Mouse (Mus musculus) erythroblast, embryonic 14.5 days (primary cell): ENCODE data around the gene Klhl40. TPM values are rescaled to one million over a fixed set of nuclear protein-coding genes. Genes with fewer than 3 reads are reported as not detected.

Experiments used
- H3K27me3 ChIP-seq: 2 replicates; pipeline ENCODE4 v1.6.1; 2012; ENCODE audit warnings: inconsistent platforms; ENCODE audit not compliant: control insufficient read depth
- H3K36me3 ChIP-seq: 2 replicates; pipeline ENCODE4 v1.6.1; 2012; ENCODE audit warnings: mild to moderate bottlenecking, inconsistent platforms; ENCODE audit not compliant: control insufficient read depth
- H3K4me1 ChIP-seq: 2 replicates; pipeline ENCODE4 v1.6.1; 2012; ENCODE audit warnings: inconsistent platforms; ENCODE audit not compliant: control insufficient read depth
- H3K4me3 ChIP-seq: replicated peaks from 2 replicates; pipeline ENCODE3; 2012; ENCODE audit warnings: moderate library complexity, mild to moderate bottlenecking, inconsistent platforms
- H3K9me3 ChIP-seq: 2 replicates; pipeline ENCODE4 v1.6.1; 2012; ENCODE audit warnings: low read length, inconsistent platforms, mixed read lengths; ENCODE audit not compliant: control insufficient read depth
- GATA1 ChIP-seq: IDR thresholded peaks from 2 replicates; pipeline ENCODE4 v1.6.1; 2012; ENCODE audit warnings: low read length, inconsistent platforms, mixed read lengths
- TAL1 ChIP-seq: IDR thresholded peaks from 3 replicates; pipeline ENCODE4 v1.6.1; 2012; ENCODE audit warnings: low read length, inconsistent platforms, mixed read lengths
- polyA plus RNA-seq: library from polyadenylated mRNA; stranded (reverse); fragments of >175 nt; gene quantifications from 2 replicates; pipeline ENCODE4 v1.2.3, GENCODE M21; 2012

The Klhl40 gene
- polyA plus RNA-seq, 1 experiment = not detected

- H3K4me3 ChIP-seq = no peak overlapping the region
- no peaks in the 10 kb centered on the region for H3K27me3 ChIP-seq
- H3K4me1 ChIP-seq = no peaks in the 10 kb centered on the region
- no peak for TF ChIP-seq GATA1
- no peak for TF ChIP-seq TAL1
- H3K9me3 ChIP-seq = no peaks in the 10 kb centered on the region
- H3K36me3 ChIP-seq = no peaks in the 10 kb centered on the region
Measured at GRCm38 (mm10) chr9:121819073-121819770, 41.8 kb downstream of the Klhl40 start.

GRCm38 (mm10) chr9:121819771-121820471 lies 42.5 kb downstream of the Klhl40 start:
- Histone ChIP-seq H3K36me3 (no peaks in the 10 kb centered on the region), H3K4me3 (no peak overlapping the region), H3K9me3 (no peaks in the 10 kb centered on the region), H3K27me3 (no peaks in the 10 kb centered on the region), H3K4me1 (no peaks in the 10 kb centered on the region)
- no peak for TF ChIP-seq GATA1
- no peak for TF ChIP-seq TAL1

GRCm38 (mm10) chr9:121820765-121821164 lies 43.4 kb downstream of the Klhl40 start:
- Histone ChIP-seq H3K4me1 (no peaks in the 10 kb centered on the region), H3K36me3 (no peaks in the 10 kb centered on the region), H3K4me3 (no peak overlapping the region), H3K27me3 (no peaks in the 10 kb centered on the region), H3K9me3 (no peaks in the 10 kb centered on the region)
- TF ChIP-seq TAL1 (no peak), GATA1 (no peak)

GRCm38 (mm10) chr9:121822585-121822991 lies 45.2 kb downstream of the Klhl40 start:
- Histone ChIP-seq H3K9me3 (no peaks in the 10 kb centered on the region), H3K36me3 (no peaks in the 10 kb centered on the region), H3K4me3 (no peak overlapping the region), H3K27me3 (no peaks in the 10 kb centered on the region), H3K4me1 (no peaks in the 10 kb centered on the region)
- TF ChIP-seq TAL1 (no peak), GATA1 (no peak)

GRCm38 (mm10) chr9:121823051-121823450 lies 45.6 kb downstream of the Klhl40 start:
- Histone ChIP-seq H3K36me3 (no peaks in the 10 kb centered on the region), H3K27me3 (no peaks in the 10 kb centered on the region), H3K9me3 (no peaks in the 10 kb centered on the region), H3K4me1 (no peaks in the 10 kb centered on the region), H3K4me3 (no peak overlapping the region)
- TF ChIP-seq GATA1 (no peak), TAL1 (no peak)

GRCm38 (mm10) chr9:121823991-121824390 lies 46.6 kb downstream of the Klhl40 start:
- H3K36me3 ChIP-seq = no peaks in the 10 kb centered on the region
- H3K4me1 ChIP-seq = no peaks in the 10 kb centered on the region
- no peak overlapping the region for H3K4me3 ChIP-seq
- no peaks in the 10 kb centered on the region for H3K27me3 ChIP-seq
- no peaks in the 10 kb centered on the region for H3K9me3 ChIP-seq
- no peak for TF ChIP-seq GATA1
- TF ChIP-seq TAL1 = no peak

- Histone ChIP-seq H3K9me3 (no peaks in the 10 kb centered on the region), H3K27me3 (no peaks in the 10 kb centered on the region), H3K4me3 (no peak overlapping the region), H3K36me3 (no peaks in the 10 kb centered on the region), H3K4me1 (no peaks in the 10 kb centered on the region)
- TF ChIP-seq GATA1 (no peak), TAL1 (no peak)
Measured at GRCm38 (mm10) chr9:121826356-121826755, 48.9 kb downstream of the Klhl40 start.

GRCm38 (mm10) chr9:121828314-121828713 lies 50.9 kb downstream of the Klhl40 start:
- Histone ChIP-seq H3K9me3 (no peaks in the 10 kb centered on the region), H3K36me3 (no peaks in the 10 kb centered on the region), H3K4me1 (no peaks in the 10 kb centered on the region), H3K27me3 (no peaks in the 10 kb centered on the region), H3K4me3 (no peak overlapping the region)
- TF ChIP-seq TAL1 (no peak), GATA1 (no peak)

- no peak for TF ChIP-seq TAL1
- no peak for TF ChIP-seq GATA1
- Histone ChIP-seq H3K4me3 (no peak overlapping the region), H3K36me3 (no peaks in the 10 kb centered on the region), H3K4me1 (no peaks in the 10 kb centered on the region), H3K9me3 (no peaks in the 10 kb centered on the region), H3K27me3 (no peaks in the 10 kb centered on the region)
Measured at GRCm38 (mm10) chr9:121829270-121829992, 52.0 kb downstream of the Klhl40 start.
